In the genomic region with DNA sequence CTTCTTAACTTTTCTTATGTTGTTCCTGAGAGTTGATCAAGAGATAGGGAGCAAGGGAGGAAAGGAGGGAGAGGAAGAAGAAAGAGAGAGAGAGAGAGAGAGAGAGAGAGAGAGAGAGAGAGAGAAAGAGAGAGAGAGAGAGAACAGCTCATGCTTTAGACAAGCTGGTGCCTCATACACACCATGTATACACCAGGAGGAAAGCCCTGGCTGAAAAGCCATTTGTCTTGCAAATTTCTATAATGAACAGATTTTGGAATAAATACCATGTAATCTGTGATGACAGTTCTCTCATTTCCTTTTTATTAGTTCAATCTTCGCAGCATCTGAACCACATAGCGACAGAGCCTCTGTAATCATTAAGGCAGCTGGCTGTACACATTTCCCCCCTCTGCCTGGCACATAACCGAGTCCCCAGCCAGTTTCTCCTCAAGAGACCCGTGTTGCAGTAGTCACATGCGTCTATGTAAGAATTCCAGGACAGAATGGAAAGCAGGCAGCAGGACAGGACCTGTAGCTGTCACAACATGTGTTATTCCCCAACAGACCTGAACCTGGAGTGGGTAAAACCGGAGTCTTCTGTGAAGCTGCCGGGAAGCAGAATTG, we compare ENCODE assay signal across 21 mouse cellular contexts.
A peak's percentile ranks its signal among the peaks of the same experiment; 100 is the strongest.
DNase-seq lines count a peak whose midpoint lies in the region; ATAC-seq and TF ChIP-seq lines count a peak whose summit lies in the region.
"Had no signal": no experiment of that assay in that cellular context is flagged by ENCODE, and none has a peak within 500 bp of the region (broad histone marks: within the 10 kb centered on the region; RNA-seq: fewer than 3 reads in every experiment).

No protein-coding gene starts in this region.

- H3K4me3 ChIP-seq in hindbrain, embryonic 15.5 days, result no peak overlapping the region
- no peak overlapping the region for H3K4me3 ChIP-seq in hindbrain, embryonic 14.5 days (replicated peaks; ENCODE audit: low read length)
- peak overlapping the region in 1 of 3 experiments; percentile 35 for H3K4me3 ChIP-seq in CH12.LX (replicated peaks in 1 of 3; ENCODE audit: low read depth in 2 of 3, low read length in 2 of 3, poor library complexity in 1 of 3)
- H3K4me3 ChIP-seq: hindbrain, embryonic 12.5 days; limb, embryonic 15.5 days; liver, embryonic 15.5 days; neural tube, embryonic 12.5 days had no signal

- 0 out of 2 replicates have a peak, but pooled peaks cover 10% of the 10 kb centered on the region for H3K4me1 ChIP-seq in hindbrain, embryonic 15.5 days (replicated peaks)
- H3K4me1 ChIP-seq in hindbrain, embryonic 14.5 days (replicated peaks; ENCODE audit: control insufficient read depth, insufficient read depth, low read length), result peaks cover 6% of the 10 kb centered on the region
- H3K4me1 ChIP-seq in CH12.LX (ENCODE audit: control insufficient read depth in 1 of 2, insufficient read depth in 2 of 2), result peaks cover 0 to 6% of the 10 kb centered on the region in 2 experiments; a peak in 2 of 4 replicates
- H3K4me1 ChIP-seq: hindbrain, embryonic 12.5 days; limb, embryonic 15.5 days; liver, embryonic 15.5 days; neural tube, embryonic 12.5 days had no signal

- dilution Hi-C loops in CH12.LX (cut with MboI; ENCODE audit: extremely low pct_ligation_motif_present, extremely low pct_unique_long_range_greater_than_20kb, low sequenced_read_pairs), result no loop called here

- in situ Hi-C loops in CH12.LX (cut with MboI; ENCODE audit: low pct_ligation_motif_present, low pct_unique_long_range_greater_than_20kb, low sequenced_read_pairs), result no loop called here

- no peak overlapping the region for H3K4me2 ChIP-seq in hindbrain, embryonic 15.5 days
- no peak overlapping the region for H3K4me2 ChIP-seq in hindbrain, embryonic 14.5 days (replicated peaks)
- H3K4me2 ChIP-seq in CH12.LX (ENCODE audit: insufficient read depth, low read depth, poor library complexity, severe bottlenecking), result peak overlapping the region; percentile 6; the same call in 1 of the 2 replicates
- H3K4me2 ChIP-seq: heart, embryonic 11.5 days; hindbrain, embryonic 12.5 days; limb, embryonic 15.5 days; liver, embryonic 15.5 days; neural tube, embryonic 12.5 days had no signal

- H3K27me3 ChIP-seq in hindbrain, embryonic 15.5 days, result no peaks in the 10 kb centered on the region
- H3K27me3 ChIP-seq in hindbrain, embryonic 14.5 days (ENCODE audit: control insufficient read depth, insufficient read depth, low read length), result no peaks in the 10 kb centered on the region
- no peaks in the 10 kb centered on the region for H3K27me3 ChIP-seq in CH12.LX (replicated peaks)
- H3K27me3 ChIP-seq: hindbrain, embryonic 12.5 days; limb, embryonic 15.5 days; liver, embryonic 15.5 days; neural tube, embryonic 12.5 days had no signal

- TF ChIP-seq POLR2A in CH12.LX (IDR thresholded peaks at IDR 0.05; ENCODE audit: low read depth, low read length), result no peak

- ATAC-seq in hindbrain, embryonic 15.5 days (ENCODE audit: low FRiP score, low read depth), result peak; percentile 34; the same call in 1 of the 2 replicates
- no peak; the same call in 1 of the 2 replicates for ATAC-seq in hindbrain, embryonic 14.5 days (ENCODE audit: low FRiP score)
- ATAC-seq in monocyte, adult 5-6 weeks (replicated peaks; ENCODE audit: insufficient number of reproducible peaks, low FRiP score, low TSS enrichment, poor library complexity, severe bottlenecking), result no peak

- no peak for TF ChIP-seq CTCF in CH12.LX (conservative IDR thresholded peaks at IDR 0.05 in 1 of 2, IDR thresholded peaks at IDR 0.05 in 1 of 2; ENCODE audit: low read depth in 2 of 2, low read length in 2 of 2)

- no peaks in the 10 kb centered on the region for H3K79me2 ChIP-seq in CH12.LX (replicated peaks; ENCODE audit: control insufficient read depth, extremely low read depth, insufficient read depth, poor library complexity, severe bottlenecking)

- 44% methylated on average over 7 of the region's 7 CpGs for WGBS in hindbrain, embryonic 15.5 days
- 44% methylated on average over 7 of the region's 7 CpGs for WGBS in hindbrain, embryonic 14.5 days

- no peak for DNase-seq in hindbrain, embryonic 14.5 days (ENCODE audit: low spot score)
- DNase-seq in CH12.LX (ENCODE audit: extremely low read depth) (peak; percentile 15), NIH3T3 (ENCODE audit: low read depth) (peak; percentile 5)
- peak; percentile 4 for DNase-seq in forelimb bud, embryonic 11.5 days (ENCODE audit: low read depth, low spot score)
- DNase-seq in ovary, postnatal 10 days (ENCODE audit: low spot score), result no peak
- DNase-seq: adrenal gland, postnatal 25 days; cerebellum, adult 2 months; cerebellum, postnatal 36 days; heart, postnatal 10 days; kidney, adult 8-10 months; kidney, postnatal 14 days; right cerebral cortex, adult 18-20 months had no signal

- H3K27ac ChIP-seq in hindbrain, embryonic 15.5 days (replicated peaks), result 0 out of 2 replicates have a peak overlapping the region, but pooled peaks have one; percentile 8
- no peak overlapping the region for H3K27ac ChIP-seq in hindbrain, embryonic 14.5 days
- peak overlapping the region; percentile 71; the same call in 1 of the 2 replicates for H3K27ac ChIP-seq in CH12.LX (ENCODE audit: insufficient read depth, low read depth)
- H3K27ac ChIP-seq: hindbrain, embryonic 12.5 days; limb, embryonic 15.5 days; liver, embryonic 15.5 days; macrophage; neural tube, embryonic 12.5 days; stomach, postnatal 0 days had no signal

- TF ChIP-seq EP300 in CH12.LX (IDR thresholded peaks at IDR 0.05; ENCODE audit: low read length), result no peak

- no peak overlapping the region for H3K9ac ChIP-seq in hindbrain, embryonic 15.5 days
- no peak overlapping the region for H3K9ac ChIP-seq in hindbrain, embryonic 14.5 days
- H3K9ac ChIP-seq in CH12.LX (ENCODE audit: insufficient read depth, low read depth), result peak overlapping the region; percentile 8; the same call in 1 of the 2 replicates
- H3K9ac ChIP-seq: hindbrain, embryonic 12.5 days; limb, embryonic 15.5 days; liver, embryonic 15.5 days; neural tube, embryonic 12.5 days had no signal

- TF ChIP-seq RAD21 in CH12.LX (IDR thresholded peaks at IDR 0.05; ENCODE audit: low read depth, low read length), result no peak

- no peaks in the 10 kb centered on the region for H3K36me3 ChIP-seq in hindbrain, embryonic 15.5 days
- H3K36me3 ChIP-seq in hindbrain, embryonic 14.5 days (replicated peaks; ENCODE audit: control insufficient read depth, insufficient read depth), result no peaks in the 10 kb centered on the region
- no peaks in the 10 kb centered on the region for H3K36me3 ChIP-seq in CH12.LX (replicated peaks in 1 of 2; ENCODE audit: control insufficient read depth in 1 of 2, insufficient read depth in 1 of 2, low read length in 1 of 2)
- H3K36me3 ChIP-seq: hindbrain, embryonic 12.5 days; limb, embryonic 15.5 days; liver, embryonic 15.5 days; neural tube, embryonic 12.5 days had no signal

- no peaks in the 10 kb centered on the region for H3K9me3 ChIP-seq in hindbrain, embryonic 15.5 days
- H3K9me3 ChIP-seq in hindbrain, embryonic 14.5 days (ENCODE audit: control insufficient read depth, low read length), result no peaks in the 10 kb centered on the region
- peaks cover 14% of the 10 kb centered on the region for H3K9me3 ChIP-seq in CH12.LX (replicated peaks; ENCODE audit: low read length)
- H3K9me3 ChIP-seq: hindbrain, embryonic 12.5 days; limb, embryonic 15.5 days; liver, embryonic 15.5 days; neural tube, embryonic 12.5 days had no signal

TF ChIP-seq in CH12.LX, 34 proteins besides CTCF, POLR2A, EP300 and RAD21:
- TF ChIP-seq JUN (IDR thresholded peaks at IDR 0.05; ENCODE audit: insufficient read depth, low read depth, low read length), result no peak
- no peak for TF ChIP-seq ETS1 (conservative IDR thresholded peaks at IDR 0.05; ENCODE audit: low read depth, low read length)
- TF ChIP-seq CHD2 (IDR thresholded peaks at IDR 0.05; ENCODE audit: low read length), result no peak
- no peak for TF ChIP-seq MYC (IDR thresholded peaks at IDR 0.05; ENCODE audit: low read depth, low read length)
- no peak for TF ChIP-seq RCOR1 (conservative IDR thresholded peaks at IDR 0.05; ENCODE audit: low read depth, low read length)
- no peak for TF ChIP-seq IRF4 (IDR thresholded peaks at IDR 0.05; ENCODE audit: low read depth, low read length)
- no peak for TF ChIP-seq TBP (conservative IDR thresholded peaks at IDR 0.05; ENCODE audit: low read depth, low read length)
- TF ChIP-seq MAX (IDR thresholded peaks at IDR 0.05; ENCODE audit: low read length), result no peak
- no peak for TF ChIP-seq PAX5 (IDR thresholded peaks at IDR 0.05; ENCODE audit: low read length)
- TF ChIP-seq UBTF (IDR thresholded peaks at IDR 0.05; ENCODE audit: low read depth, low read length), result no peak
- no peak for TF ChIP-seq MAFK (IDR thresholded peaks at IDR 0.05; ENCODE audit: insufficient replicate concordance, low read length)
- TF ChIP-seq NRF1 (IDR thresholded peaks at IDR 0.05; ENCODE audit: low read depth, low read length), result no peak
- no peak for TF ChIP-seq CHD1 (IDR thresholded peaks at IDR 0.05; ENCODE audit: low read depth, low read length)
- no peak for TF ChIP-seq ZC3H11A (IDR thresholded peaks at IDR 0.05; ENCODE audit: low read depth, low read length)
- TF ChIP-seq SMC3 (IDR thresholded peaks at IDR 0.05; ENCODE audit: low read depth, low read length), result no peak

Comparison
In these comparisons a context has a peak if more than half of its experiments do, and no peak if none do; other contexts are left out.
1. DNase-seq: peak in CH12.LX (single experiment), NIH3T3 (single experiment) and forelimb bud, embryonic 11.5 days (single experiment); none in hindbrain, embryonic 14.5 days (single experiment) and ovary, postnatal 10 days (single experiment).